Mouse (Mus musculus): ENCODE measurements around the gene Ift172. TPM values are rescaled to one million over a fixed set of nuclear protein-coding genes. Genes with fewer than 3 reads are reported as not detected.

Ift172 gene
- polyA plus RNA-seq (2015; fragmentation: Illumina TruSeq; extraction: RNeasy Lipid Tissue Mini Kit (QIAGEN cat#74804); ENCODE audit: insufficient read depth, low read depth, low replicate concordance): 20.7 TPM

GRCm38 (mm10) chr5:31290521-31291360 is at the start of gene Ift172:
Gene Ift172, minus strand, starts transcription at chr5:31291116.

GRCm38 (mm10) chr5:31297047-31297757 is 6.3 kb upstream of the Ift172 start, which contains the start of gene Gckr:
Gene Gckr, plus strand, starts transcription at chr5:31297443.

DNA sequence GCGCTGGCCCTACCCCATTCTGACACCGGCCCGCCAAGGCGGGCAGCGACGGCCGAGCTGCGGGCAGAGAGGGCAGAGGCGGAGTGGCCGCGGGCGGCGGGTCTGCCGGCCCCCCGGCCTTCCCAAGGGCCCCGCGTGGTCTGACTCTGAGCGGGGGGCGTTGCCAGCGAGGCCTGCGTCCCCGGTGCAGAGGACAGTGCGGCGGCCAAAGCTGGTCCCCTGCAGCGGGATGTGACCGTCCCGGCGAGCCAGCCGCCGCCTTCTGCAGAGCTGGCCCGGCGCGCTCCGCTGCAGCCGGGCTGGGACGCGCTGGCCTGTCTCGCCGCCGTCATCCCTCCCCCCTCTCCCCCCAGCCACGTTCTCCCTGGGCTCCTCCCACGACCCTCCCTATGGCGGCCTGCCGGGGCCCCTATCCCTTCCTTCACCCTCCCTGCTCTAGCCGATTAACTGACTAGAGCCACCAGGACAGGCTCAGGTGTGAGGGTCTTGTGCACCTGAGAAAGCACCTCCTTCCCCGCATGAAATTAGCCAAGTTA is 4.8 kb upstream of the Ift172 start, which contains the start of gene Fndc4:
Gene Fndc4, minus strand, starts transcription at position 475 of the 536 bp plus-strand sequence.

DNA sequence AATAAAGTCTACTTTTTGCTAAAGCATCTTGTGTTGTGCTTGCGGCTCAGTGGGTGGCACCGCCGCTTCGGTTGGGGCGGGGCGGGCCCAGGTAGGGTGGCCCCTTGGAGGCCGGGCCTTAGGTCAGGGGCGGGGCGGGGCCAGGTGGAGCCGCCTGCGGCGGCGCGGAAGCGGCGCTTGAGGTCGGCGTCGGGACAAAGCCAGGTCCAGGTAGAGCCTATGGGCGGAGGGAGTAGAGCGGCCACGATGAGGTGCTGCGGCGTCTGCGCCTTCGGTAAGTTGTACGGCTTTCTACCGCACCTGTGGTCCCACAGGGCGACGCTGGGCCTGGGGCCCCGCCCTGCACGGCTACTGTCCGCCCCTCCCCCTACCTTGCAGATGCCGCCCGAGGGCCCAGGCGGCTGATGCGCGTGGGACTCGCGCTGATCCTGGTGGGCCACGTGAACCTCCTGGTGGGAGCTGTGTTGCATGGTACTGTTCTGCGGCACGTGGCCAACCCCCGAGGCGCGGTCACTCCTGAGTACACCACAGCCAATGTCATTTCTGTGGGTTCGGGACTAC is 39.3 kb downstream of the Ift172 start, which contains the start of gene Krtcap3:
Gene Krtcap3, plus strand, starts transcription at position 151 of the 561 bp plus-strand sequence.

GRCm38 (mm10) chr5:31240637-31241521 is 50.0 kb downstream of the Ift172 start, which contains the start of the genes Nrbp1 and Gm9970:
Gene Nrbp1, plus strand, starts transcription at chr5:31240864.
Gene Gm9970, minus strand, starts transcription at chr5:31241232.

GRCm38 (mm10) chr5:31220448-31221303 is 70.2 kb downstream of the Ift172 start, which contains the start of gene Ppm1g:
Gene Ppm1g, minus strand, starts transcription at chr5:31220687.

Other genes with a start within 250 kb of the Ift172 start
- gene Atraid, start 242.8 kb downstream of the Ift172 start, polyA plus RNA-seq (2015; fragmentation: Illumina TruSeq; extraction: RNeasy Lipid Tissue Mini Kit (QIAGEN cat#74804); ENCODE audit: insufficient read depth, low read depth, low replicate concordance): 39.3 TPM
- gene Slc5a6, start 242.2 kb downstream of the Ift172 start, polyA plus RNA-seq (2015; fragmentation: Illumina TruSeq; extraction: RNeasy Lipid Tissue Mini Kit (QIAGEN cat#74804); ENCODE audit: insufficient read depth, low read depth, low replicate concordance): 4.2 TPM
- gene Cad, start 236.3 kb downstream of the Ift172 start, polyA plus RNA-seq (2015; fragmentation: Illumina TruSeq; extraction: RNeasy Lipid Tissue Mini Kit (QIAGEN cat#74804); ENCODE audit: insufficient read depth, low read depth, low replicate concordance): 11.6 TPM
- not detected for gene Dnajc5g, start 184.8 kb downstream of the Ift172 start, polyA plus RNA-seq (2015; fragmentation: Illumina TruSeq; extraction: RNeasy Lipid Tissue Mini Kit (QIAGEN cat#74804); ENCODE audit: insufficient read depth, low read depth, low replicate concordance)
- not detected for gene Slc30a3, start 182.9 kb downstream of the Ift172 start, polyA plus RNA-seq (2015; fragmentation: Illumina TruSeq; extraction: RNeasy Lipid Tissue Mini Kit (QIAGEN cat#74804); ENCODE audit: insufficient read depth, low read depth, low replicate concordance)
- not detected for gene Trim54, start 174.4 kb downstream of the Ift172 start, polyA plus RNA-seq (2015; fragmentation: Illumina TruSeq; extraction: RNeasy Lipid Tissue Mini Kit (QIAGEN cat#74804); ENCODE audit: insufficient read depth, low read depth, low replicate concordance)
- not detected for gene Ucn, start 152.3 kb downstream of the Ift172 start, polyA plus RNA-seq (2015; fragmentation: Illumina TruSeq; extraction: RNeasy Lipid Tissue Mini Kit (QIAGEN cat#74804); ENCODE audit: insufficient read depth, low read depth, low replicate concordance)
- 13.0 TPM for gene Mpv17, start 136.9 kb downstream of the Ift172 start, polyA plus RNA-seq (2015; fragmentation: Illumina TruSeq; extraction: RNeasy Lipid Tissue Mini Kit (QIAGEN cat#74804); ENCODE audit: insufficient read depth, low read depth, low replicate concordance)
- gene Gm29609, start 111.2 kb downstream of the Ift172 start, polyA plus RNA-seq (2015; fragmentation: Illumina TruSeq; extraction: RNeasy Lipid Tissue Mini Kit (QIAGEN cat#74804); ENCODE audit: insufficient read depth, low read depth, low replicate concordance): 0.52 TPM
- 25.7 TPM for gene Gtf3c2, start 111.0 kb downstream of the Ift172 start, polyA plus RNA-seq (2015; fragmentation: Illumina TruSeq; extraction: RNeasy Lipid Tissue Mini Kit (QIAGEN cat#74804); ENCODE audit: insufficient read depth, low read depth, low replicate concordance)
- 15.2 TPM for gene Snx17, start 97.9 kb downstream of the Ift172 start, polyA plus RNA-seq (2015; fragmentation: Illumina TruSeq; extraction: RNeasy Lipid Tissue Mini Kit (QIAGEN cat#74804); ENCODE audit: insufficient read depth, low read depth, low replicate concordance)
- 17.1 TPM for gene Eif2b4, start 97.7 kb downstream of the Ift172 start, polyA plus RNA-seq (2015; fragmentation: Illumina TruSeq; extraction: RNeasy Lipid Tissue Mini Kit (QIAGEN cat#74804); ENCODE audit: insufficient read depth, low read depth, low replicate concordance)
- gene Zfp513, start 88.8 kb downstream of the Ift172 start, polyA plus RNA-seq (2015; fragmentation: Illumina TruSeq; extraction: RNeasy Lipid Tissue Mini Kit (QIAGEN cat#74804); ENCODE audit: insufficient read depth, low read depth, low replicate concordance): 5.8 TPM
- gene Ppm1g, start 70.4 kb downstream of the Ift172 start, polyA plus RNA-seq (2015; fragmentation: Illumina TruSeq; extraction: RNeasy Lipid Tissue Mini Kit (QIAGEN cat#74804); ENCODE audit: insufficient read depth, low read depth, low replicate concordance): 12.2 TPM
- gene Nrbp1, start 50.3 kb downstream of the Ift172 start, polyA plus RNA-seq (2015; fragmentation: Illumina TruSeq; extraction: RNeasy Lipid Tissue Mini Kit (QIAGEN cat#74804); ENCODE audit: insufficient read depth, low read depth, low replicate concordance): 26.8 TPM
- not detected for gene Gm9970, start 49.9 kb downstream of the Ift172 start, polyA plus RNA-seq (2015; fragmentation: Illumina TruSeq; extraction: RNeasy Lipid Tissue Mini Kit (QIAGEN cat#74804); ENCODE audit: insufficient read depth, low read depth, low replicate concordance)
- 9.0 TPM for gene Krtcap3, start 39.4 kb downstream of the Ift172 start, polyA plus RNA-seq (2015; fragmentation: Illumina TruSeq; extraction: RNeasy Lipid Tissue Mini Kit (QIAGEN cat#74804); ENCODE audit: insufficient read depth, low read depth, low replicate concordance)
- gene Fndc4, start 5.0 kb upstream of the Ift172 start, polyA plus RNA-seq (2015; fragmentation: Illumina TruSeq; extraction: RNeasy Lipid Tissue Mini Kit (QIAGEN cat#74804); ENCODE audit: insufficient read depth, low read depth, low replicate concordance): 2.1 TPM
- 1.1 TPM for gene Gckr, start 6.3 kb upstream of the Ift172 start, polyA plus RNA-seq (2015; fragmentation: Illumina TruSeq; extraction: RNeasy Lipid Tissue Mini Kit (QIAGEN cat#74804); ENCODE audit: insufficient read depth, low read depth, low replicate concordance)
- 7.0 TPM for gene Zfp512, start 161.3 kb upstream of the Ift172 start, polyA plus RNA-seq (2015; fragmentation: Illumina TruSeq; extraction: RNeasy Lipid Tissue Mini Kit (QIAGEN cat#74804); ENCODE audit: insufficient read depth, low read depth, low replicate concordance)
- not detected for gene 4930548H24Rik, start 194.6 kb upstream of the Ift172 start, polyA plus RNA-seq (2015; fragmentation: Illumina TruSeq; extraction: RNeasy Lipid Tissue Mini Kit (QIAGEN cat#74804); ENCODE audit: insufficient read depth, low read depth, low replicate concordance)
- gene Gpn1, start 203.6 kb upstream of the Ift172 start, polyA plus RNA-seq (2015; fragmentation: Illumina TruSeq; extraction: RNeasy Lipid Tissue Mini Kit (QIAGEN cat#74804); ENCODE audit: insufficient read depth, low read depth, low replicate concordance): 4.6 TPM
- gene Slc4a1ap, start 235.9 kb upstream of the Ift172 start, polyA plus RNA-seq (2015; fragmentation: Illumina TruSeq; extraction: RNeasy Lipid Tissue Mini Kit (QIAGEN cat#74804); ENCODE audit: insufficient read depth, low read depth, low replicate concordance): 11.1 TPM
- 3.5 TPM for gene Supt7l, start 236.7 kb upstream of the Ift172 start, polyA plus RNA-seq (2015; fragmentation: Illumina TruSeq; extraction: RNeasy Lipid Tissue Mini Kit (QIAGEN cat#74804); ENCODE audit: insufficient read depth, low read depth, low replicate concordance)

Measured in pancreas, adult 10 weeks (tissue).